Mouse (Mus musculus) neural tube, embryonic 10.5 days (tissue): ENCODE measurements around the gene Uckl1.

ENCODE experiments used
- DNase-seq: peaks from one replicate; pipeline ENCODE4 v3.0.0-alpha.2; 2017; ENCODE audit warnings: low spot score; ENCODE audit errors: extremely low spot score

The Uckl1 gene

GRCm38 (mm10) chr2:181584411-181584942 is at the start of gene Uckl1:
Uckl1 (minus strand) TSS chr2:181584892.
- DNase-seq: peak; percentile 9

GRCm38 (mm10) chr2:181632624-181633023 is 47.9 kb upstream of the Uckl1 start:
- DNase-seq: no peak

GRCm38 (mm10) chr2:181628471-181628870 is 43.8 kb upstream of the Uckl1 start:
- DNase-seq: no peak

- no peak for DNase-seq
These were observed 38.7 kb upstream of the Uckl1 start for GRCm38 (mm10) chr2:181623401-181623800.

- DNase-seq: no peak
These were observed 34.2 kb upstream of the Uckl1 start for GRCm38 (mm10) chr2:181618761-181619495.

- DNase-seq: no peak
These were observed 17.7 kb upstream of the Uckl1 start for GRCm38 (mm10) chr2:181602367-181602766.

GRCm38 (mm10) chr2:181601751-181602145 is 17.1 kb upstream of the Uckl1 start:
- DNase-seq: no peak

- DNase-seq: peak; percentile 96
These were observed 16.4 kb upstream of the Uckl1 start for GRCm38 (mm10) chr2:181600828-181601750.

- no peak for DNase-seq
These were observed 15.6 kb upstream of the Uckl1 start for GRCm38 (mm10) chr2:181600226-181600758.

- DNase-seq: peak; percentile 76
These were observed 14.0 kb upstream of the Uckl1 start, which contains the start of gene Samd10 for GRCm38 (mm10) chr2:181598454-181599351. Samd10 (minus strand) TSS chr2:181599212.

GRCm38 (mm10) chr2:181597378-181598061 is 12.8 kb upstream of the Uckl1 start:
- DNase-seq: no peak

GRCm38 (mm10) chr2:181596221-181596960 is 11.7 kb upstream of the Uckl1 start:
- DNase-seq: no peak

GRCm38 (mm10) chr2:181594946-181595696 is 10.4 kb upstream of the Uckl1 start:
- DNase-seq: no peak

GRCm38 (mm10) chr2:181593937-181594336 is 9.2 kb upstream of the Uckl1 start:
- no peak for DNase-seq

GRCm38 (mm10) chr2:181593042-181593421 is 8.3 kb upstream of the Uckl1 start:
- DNase-seq: no peak

- peak; percentile 81 for DNase-seq
These were observed 7.7 kb upstream of the Uckl1 start, which contains the start of gene Zfp512b for GRCm38 (mm10) chr2:181592231-181593041. Zfp512b (minus strand) TSS chr2:181592803.

GRCm38 (mm10) chr2:181591528-181592085 is 6.9 kb upstream of the Uckl1 start, which contains the start of gene Prpf6:
Prpf6 (plus strand) TSS chr2:181591868.
- DNase-seq: no peak
